Mouse (Mus musculus) midbrain, embryonic 10.5 days (tissue): ENCODE measurements around the gene Cit. TPM values are rescaled to one million over a fixed set of nuclear protein-coding genes. Genes with fewer than 3 reads are reported as not detected.
"Not testable (repeated sequence)": the region's sequence is repeated elsewhere in the genome, so short reads cannot be mapped to it uniquely, and the experiment has no call there.

Experiments
- DNase-seq: peaks from one replicate; pipeline ENCODE4 v3.0.0-alpha.2; 2017; ENCODE audit warnings: low spot score
- H3K27ac ChIP-seq: fragments of 300-500 bp; sonication (generic); replicated peaks from 2 replicates; pipeline ENCODE4 v1.5.1; 2016; ENCODE audit warnings: mild to moderate bottlenecking
- H3K27me3 ChIP-seq: fragments of 300-500 bp; sonication (generic); 2 replicates; pipeline ENCODE4 v1.6.1; 2016; ENCODE audit warnings: low read depth, mild to moderate bottlenecking; ENCODE audit not compliant: poor library complexity, severe bottlenecking
- H3K36me3 ChIP-seq: fragments of 300-500 bp; sonication (generic); 2 replicates; pipeline ENCODE4 v1.6.1; 2016; ENCODE audit warnings: mild to moderate bottlenecking, moderate library complexity
- H3K4me1 ChIP-seq: fragments of 300-500 bp; sonication (generic); 2 replicates; pipeline ENCODE4 v1.6.1; 2016
- H3K4me3 ChIP-seq: fragments of 300-500 bp; sonication (generic); 2 replicates; pipeline ENCODE4 v1.5.1; 2016; ENCODE audit warnings: mild to moderate bottlenecking, moderate library complexity
- H3K9me3 ChIP-seq: fragments of 300-500 bp; sonication (generic); replicated peaks from 2 replicates; pipeline ENCODE4 v1.6.1; 2016; ENCODE audit warnings: mild to moderate bottlenecking
- WGBS: fragments of 180-500 bp; shearing (Covaris S2); methylation state at CpG from one replicate; pipeline ENCODE4 v1.1.7; 2016; 5-methylcytosine and 5-hydroxymethylcytosine counted together
- polyA plus RNA-seq: library from polyadenylated mRNA; unstranded; fragments of >200 nt; fragmentation: Nextera tagmentation; extraction: Ambion mirVana; gene quantifications from 2 replicates; pipeline ENCODE4 v1.2.1, GENCODE M21; 2016

The Cit gene
- 45.5 and 47.2 TPM in 2 replicates for polyA plus RNA-seq

DNA sequence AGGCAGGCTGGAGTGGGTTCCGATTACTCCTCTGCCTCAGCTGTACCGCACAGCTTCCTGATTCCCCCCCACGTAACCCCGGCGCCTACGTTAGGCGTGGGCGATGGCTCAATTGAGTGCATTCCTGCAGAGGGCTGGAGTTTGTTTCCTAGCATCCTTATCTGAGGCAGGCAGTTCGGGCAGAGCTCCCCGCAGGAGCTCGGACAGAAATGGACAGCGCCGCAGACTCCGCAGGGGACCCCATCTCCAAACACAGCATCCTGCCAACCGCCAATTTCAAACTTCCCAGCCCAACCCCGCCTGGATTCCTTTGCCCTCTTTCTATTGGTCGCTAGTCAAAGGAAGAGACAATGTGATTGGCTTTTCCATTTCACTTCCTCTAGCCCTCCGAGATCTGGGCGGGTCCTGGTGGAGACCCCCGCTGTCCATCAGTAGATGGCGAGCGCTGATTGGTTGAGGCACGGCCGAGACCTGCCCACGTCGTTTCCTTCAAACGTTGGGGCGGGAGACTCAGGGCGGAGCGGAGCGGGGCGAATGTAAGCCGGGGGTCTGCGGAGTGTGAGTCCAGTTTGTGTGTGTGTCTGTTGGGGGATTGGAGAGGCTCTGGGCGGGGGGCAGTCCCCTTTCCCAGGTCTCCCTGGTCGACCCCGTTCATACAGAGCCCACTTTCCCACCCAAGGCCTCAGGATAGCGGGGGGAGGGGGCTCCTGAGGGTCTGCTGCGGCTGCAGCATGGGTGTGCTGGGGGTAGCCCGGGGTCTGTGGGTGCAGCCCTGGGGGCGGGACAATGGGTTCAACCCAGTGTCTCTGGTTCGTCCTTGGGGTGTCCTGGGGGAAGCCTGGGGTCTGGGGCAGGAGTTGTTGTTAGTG, at the start of gene Cit:
TSS of gene Cit (plus strand) at position 513 of the 869 bp plus-strand sequence.
- peak within 1 kb of the TSS; percentile 95 for H3K27ac ChIP-seq
- H3K4me3 ChIP-seq = peak within 1 kb of the TSS; percentile 98
- no peaks in the 10 kb centered on the region for H3K27me3 ChIP-seq
- WGBS = under 1% methylated on average over 42 of the region's 42 CpGs
- peaks cover 45% of the 10 kb centered on the region for H3K4me1 ChIP-seq
- no peaks in the 10 kb centered on the region; the same call in 1 of the 2 replicates for H3K9me3 ChIP-seq
- peak; percentile 96 for DNase-seq
- H3K36me3 ChIP-seq = peaks cover 38% of the 10 kb centered on the region

DNA sequence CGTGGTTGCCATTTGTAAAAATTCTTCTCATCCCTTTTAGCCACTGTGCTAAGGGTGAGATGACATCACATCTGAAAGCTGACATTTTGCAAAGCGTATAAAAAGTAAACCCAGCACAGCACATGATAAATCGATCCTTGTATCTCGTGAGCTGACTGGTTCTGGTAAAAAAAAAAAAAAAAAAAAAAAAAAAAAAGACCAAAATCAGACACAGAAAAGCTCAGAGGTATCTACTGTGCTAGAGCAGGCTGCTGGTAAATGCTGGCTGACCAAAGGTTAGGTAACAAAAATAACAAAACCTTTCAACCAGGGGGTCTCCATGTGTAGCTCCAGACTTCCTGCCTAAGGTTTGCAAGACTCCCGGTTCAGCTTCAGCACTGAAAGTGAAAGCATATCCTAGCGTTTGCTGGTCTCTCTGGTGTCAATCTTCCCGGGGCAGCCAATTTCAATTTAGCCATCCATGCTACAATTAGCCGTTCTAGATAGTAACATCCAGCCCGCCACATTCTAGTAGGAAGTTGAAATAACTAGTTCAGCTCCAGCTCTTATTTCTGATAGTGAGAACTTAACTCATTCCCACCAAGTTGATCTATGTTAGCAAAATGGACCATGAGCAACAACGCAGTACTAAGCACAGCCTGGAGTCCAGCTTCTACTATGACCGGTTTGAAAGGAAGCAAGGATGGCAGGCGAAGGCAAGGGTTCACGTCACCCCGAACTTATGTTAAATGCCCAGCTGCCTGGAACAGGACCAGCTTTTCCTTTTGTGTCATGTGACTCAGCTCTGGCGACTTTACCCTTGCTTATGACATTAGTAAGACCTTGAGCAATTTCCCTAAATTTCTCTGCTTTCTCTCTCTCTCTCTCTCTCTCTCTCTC, 45.8 kb upstream of the Cit start:
- DNase-seq = no peak
- Histone ChIP-seq H3K27ac (no peak overlapping the region), H3K27me3 (no peaks in the 10 kb centered on the region), H3K9me3 (no peaks in the 10 kb centered on the region), H3K4me3 (no peak overlapping the region), H3K4me1 (0 out of 2 replicates have a peak, but pooled peaks cover 3% of the 10 kb centered on the region), H3K36me3 (no peaks in the 10 kb centered on the region)
- 71% methylated on average over 15 of the region's 15 CpGs for WGBS

DNA sequence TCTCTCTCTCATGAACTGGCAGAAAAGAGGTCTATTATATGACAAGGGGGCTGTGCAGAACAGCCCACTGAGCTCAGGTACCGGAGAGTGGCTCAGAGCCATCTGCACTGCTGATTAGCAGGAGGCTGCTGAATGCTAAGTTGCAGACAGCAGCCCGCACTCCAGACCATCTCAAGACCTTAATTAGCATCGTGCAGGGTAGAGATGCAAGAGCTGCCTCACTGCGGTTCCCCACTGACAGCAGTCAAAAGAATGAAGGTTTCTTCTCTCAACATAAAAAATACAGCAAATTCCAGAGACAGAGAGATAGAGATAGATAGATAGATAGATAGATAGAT, 45.2 kb upstream of the Cit start:
- H3K27me3 ChIP-seq = no peaks in the 10 kb centered on the region
- DNase-seq = no peak
- 43% methylated on average over 4 of the region's 4 CpGs for WGBS
- no peak overlapping the region for H3K27ac ChIP-seq
- no peaks in the 10 kb centered on the region for H3K36me3 ChIP-seq
- no peaks in the 10 kb centered on the region for H3K9me3 ChIP-seq
- H3K4me1 ChIP-seq = 0 out of 2 replicates have a peak, but pooled peaks cover 3% of the 10 kb centered on the region
- H3K4me3 ChIP-seq = no peak overlapping the region

DNA sequence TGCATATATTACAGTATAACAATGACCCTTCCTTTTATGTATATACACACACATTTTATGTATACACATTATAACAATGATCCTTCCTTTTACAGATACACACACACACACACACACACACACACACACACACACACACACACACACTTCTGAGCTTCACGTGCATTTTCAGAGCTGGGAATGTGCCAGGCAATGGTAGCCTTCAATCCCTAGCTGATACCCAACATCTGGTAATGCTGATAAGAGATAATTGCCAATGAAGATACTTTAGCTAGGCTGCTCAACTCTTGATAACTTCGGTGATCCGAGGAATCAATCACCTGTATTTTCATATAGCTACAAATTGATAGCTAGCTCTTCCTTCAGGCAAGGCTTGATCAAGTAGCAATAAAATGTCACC, 32.8 kb upstream of the Cit start:
- no peak for DNase-seq
- no peaks in the 10 kb centered on the region for H3K27me3 ChIP-seq
- 93% methylated on average over 3 of the region's 3 CpGs for WGBS
- H3K36me3 ChIP-seq = no peaks in the 10 kb centered on the region
- H3K9me3 ChIP-seq = peaks cover 5% of the 10 kb centered on the region; the same call in 1 of the 2 replicates
- H3K4me3 ChIP-seq = no peak overlapping the region
- H3K27ac ChIP-seq = no peak overlapping the region
- no peaks in the 10 kb centered on the region for H3K4me1 ChIP-seq

DNA sequence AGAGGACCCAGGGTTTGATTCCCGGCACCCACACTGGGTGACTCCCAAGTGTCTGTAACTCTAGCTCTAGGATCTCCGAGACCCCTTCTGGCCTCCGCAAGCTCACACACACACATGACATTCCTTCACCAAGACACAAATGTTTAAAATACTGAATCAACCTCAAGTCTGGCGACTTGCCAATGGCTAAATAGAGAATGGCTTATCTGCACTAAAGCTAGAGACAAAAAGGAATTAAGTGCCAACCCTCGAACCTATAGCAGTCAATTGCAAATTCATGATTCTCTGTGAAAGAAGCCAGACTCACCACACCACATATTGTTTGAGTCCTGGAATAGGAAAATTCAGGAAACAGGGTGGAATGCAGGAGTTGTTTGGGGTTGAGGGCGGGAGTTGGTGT, 28.1 kb upstream of the Cit start:
- Histone ChIP-seq H3K4me3 (no peak overlapping the region), H3K27me3 (no peaks in the 10 kb centered on the region), H3K9me3 (no peaks in the 10 kb centered on the region), H3K4me1 (no peaks in the 10 kb centered on the region), H3K27ac (no peak overlapping the region), H3K36me3 (no peaks in the 10 kb centered on the region)
- DNase-seq = no peak
- 89% methylated on average over 6 of the region's 6 CpGs for WGBS

DNA sequence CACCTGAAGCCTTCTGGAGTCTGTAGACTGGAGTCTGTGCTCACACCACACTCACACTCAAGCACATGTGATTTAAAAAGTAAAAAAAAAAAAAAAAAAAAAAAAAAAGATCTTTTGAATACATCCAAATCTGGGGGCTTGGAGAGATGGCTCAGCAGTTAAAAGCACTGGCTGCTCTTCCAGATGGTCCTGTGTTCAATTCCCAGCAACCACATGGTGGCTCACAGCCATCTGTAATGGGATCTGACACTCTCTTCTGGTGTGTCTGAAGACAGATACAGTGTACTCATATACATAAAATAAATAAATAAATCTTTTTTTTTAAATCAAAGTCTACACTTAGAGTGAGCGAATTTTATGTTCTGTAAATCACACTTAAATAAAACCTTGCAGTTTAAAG, 27.4 kb upstream of the Cit start:
- DNase-seq, H3K9me3 ChIP-seq, H3K4me3 ChIP-seq, H3K36me3 ChIP-seq, H3K4me1 ChIP-seq, H3K27ac ChIP-seq, H3K27me3 ChIP-seq: not testable (repeated sequence)
- WGBS = 77% methylated on average over 1 of the region's 1 CpGs

DNA sequence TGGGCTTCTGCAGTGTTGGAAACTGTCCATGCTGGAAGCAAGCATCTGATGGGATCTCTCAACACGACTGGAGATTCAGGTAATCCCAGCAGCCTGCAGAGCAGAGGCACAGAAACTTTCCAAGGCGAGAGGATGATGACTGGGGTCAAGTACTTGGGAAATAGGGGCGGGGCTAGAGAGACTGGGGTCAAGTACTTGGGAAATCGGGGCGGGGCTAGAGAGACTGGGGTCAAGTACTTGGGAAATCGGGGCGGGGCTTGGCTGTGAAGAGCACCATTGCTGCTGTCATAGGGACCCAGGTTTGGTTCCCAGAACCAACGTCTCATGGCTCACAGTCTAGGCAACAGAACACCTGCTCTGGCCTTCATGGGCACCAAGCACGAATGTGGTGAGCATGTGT, 25.1 kb upstream of the Cit start:
- Histone ChIP-seq H3K4me3 (no peak overlapping the region), H3K27ac (no peak overlapping the region), H3K4me1 (no peaks in the 10 kb centered on the region), H3K27me3 (no peaks in the 10 kb centered on the region), H3K9me3 (no peaks in the 10 kb centered on the region), H3K36me3 (no peaks in the 10 kb centered on the region)
- 82% methylated on average over 9 of the region's 9 CpGs for WGBS
- no peak for DNase-seq

DNA sequence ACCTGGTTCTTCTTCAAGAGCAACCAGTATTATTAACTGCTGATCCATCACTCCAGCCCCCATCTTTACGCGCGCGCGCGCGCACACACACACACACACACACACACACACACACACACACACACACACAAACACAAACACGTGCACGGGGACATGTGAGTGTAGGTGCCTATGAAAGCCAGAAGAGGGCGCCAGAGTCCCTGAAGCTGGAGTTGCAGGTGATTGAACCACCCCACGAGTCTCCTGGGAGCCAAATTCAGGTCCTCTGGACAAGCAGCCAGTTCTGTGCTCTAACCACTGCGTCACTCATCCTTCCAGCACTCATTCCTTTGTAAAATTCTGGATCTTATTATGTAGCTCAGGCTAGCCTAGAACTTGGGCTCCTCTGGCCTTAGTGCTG, 23.9 kb upstream of the Cit start:
- 91% methylated on average over 12 of the region's 12 CpGs for WGBS
- H3K4me1 ChIP-seq = no peaks in the 10 kb centered on the region
- no peak overlapping the region for H3K27ac ChIP-seq
- no peaks in the 10 kb centered on the region for H3K36me3 ChIP-seq
- H3K27me3 ChIP-seq = no peaks in the 10 kb centered on the region
- no peaks in the 10 kb centered on the region for H3K9me3 ChIP-seq
- no peak for DNase-seq
- no peak overlapping the region for H3K4me3 ChIP-seq

DNA sequence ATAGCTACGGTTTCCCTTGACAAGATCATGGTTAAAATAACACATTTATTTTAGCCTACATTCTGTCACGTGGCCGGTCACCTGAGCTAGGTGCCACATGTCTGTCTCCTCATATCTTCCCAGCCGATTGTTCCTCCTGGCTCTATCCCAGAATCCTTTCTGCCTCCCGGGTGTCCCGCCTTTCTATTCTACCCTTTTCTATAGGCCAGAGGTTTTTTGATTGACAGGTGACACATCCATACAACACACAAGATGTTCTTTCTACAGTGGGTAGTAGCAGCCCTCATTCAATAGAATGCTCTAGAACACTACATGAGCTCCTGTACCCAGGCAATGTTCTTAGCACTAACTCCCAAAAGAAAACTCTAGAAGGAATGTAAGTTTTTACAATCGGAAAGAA, 23.2 kb upstream of the Cit start:
- H3K27ac ChIP-seq = no peak overlapping the region
- no peaks in the 10 kb centered on the region for H3K27me3 ChIP-seq
- no peaks in the 10 kb centered on the region for H3K36me3 ChIP-seq
- WGBS = 87% methylated on average over 7 of the region's 7 CpGs
- no peaks in the 10 kb centered on the region for H3K9me3 ChIP-seq
- no peak overlapping the region for H3K4me3 ChIP-seq
- H3K4me1 ChIP-seq = no peaks in the 10 kb centered on the region
- no peak for DNase-seq

DNA sequence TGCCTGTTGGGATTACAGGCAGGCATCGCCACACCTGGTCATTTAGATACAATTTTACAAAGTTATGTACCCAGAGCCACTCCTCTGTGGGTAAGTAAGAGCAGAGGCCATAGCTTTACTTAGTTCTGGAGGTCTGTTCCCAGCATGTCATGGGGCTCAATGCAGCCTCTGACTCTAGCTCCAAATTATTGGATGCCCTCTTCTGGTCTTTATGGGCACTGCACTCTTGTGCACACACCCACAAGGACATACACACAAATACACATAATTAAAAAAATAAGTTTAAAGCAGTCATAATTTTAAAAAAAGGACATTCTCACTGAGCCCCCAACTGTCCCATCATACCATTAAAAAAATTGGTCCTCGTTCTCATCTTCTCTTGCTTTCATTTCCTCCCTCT, 12.3 kb upstream of the Cit start:
- no peak for DNase-seq
- no peaks in the 10 kb centered on the region for H3K36me3 ChIP-seq
- no peak overlapping the region for H3K4me3 ChIP-seq
- H3K9me3 ChIP-seq = peaks cover 4% of the 10 kb centered on the region; the same call in 1 of the 2 replicates
- WGBS = 94% methylated on average over 2 of the region's 2 CpGs
- H3K27ac ChIP-seq = no peak overlapping the region
- no peaks in the 10 kb centered on the region for H3K4me1 ChIP-seq
- no peaks in the 10 kb centered on the region for H3K27me3 ChIP-seq

DNA sequence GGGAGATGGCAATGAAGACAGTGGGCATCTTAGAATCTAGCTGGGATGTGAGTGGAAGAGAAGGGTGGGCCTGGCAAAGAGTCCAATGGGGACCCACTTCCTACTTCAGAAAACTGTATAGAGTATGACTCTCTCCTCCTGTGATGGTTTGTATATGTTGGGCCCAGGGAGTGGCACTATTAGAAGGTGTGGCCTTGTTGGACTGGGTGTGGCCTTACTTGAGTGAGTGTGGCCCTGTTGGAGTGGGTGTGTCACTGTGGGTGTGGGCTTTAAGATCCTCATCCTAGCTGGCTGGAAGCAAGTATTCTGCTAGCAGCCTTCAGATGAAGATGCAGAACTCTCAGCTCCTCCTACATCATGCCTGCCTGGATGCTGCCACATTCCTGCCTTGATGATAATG, 11.3 kb upstream of the Cit start:
- DNase-seq, H3K4me1 ChIP-seq, H3K27me3 ChIP-seq, H3K36me3 ChIP-seq, H3K4me3 ChIP-seq, H3K27ac ChIP-seq, H3K9me3 ChIP-seq: not testable (repeated sequence)

DNA sequence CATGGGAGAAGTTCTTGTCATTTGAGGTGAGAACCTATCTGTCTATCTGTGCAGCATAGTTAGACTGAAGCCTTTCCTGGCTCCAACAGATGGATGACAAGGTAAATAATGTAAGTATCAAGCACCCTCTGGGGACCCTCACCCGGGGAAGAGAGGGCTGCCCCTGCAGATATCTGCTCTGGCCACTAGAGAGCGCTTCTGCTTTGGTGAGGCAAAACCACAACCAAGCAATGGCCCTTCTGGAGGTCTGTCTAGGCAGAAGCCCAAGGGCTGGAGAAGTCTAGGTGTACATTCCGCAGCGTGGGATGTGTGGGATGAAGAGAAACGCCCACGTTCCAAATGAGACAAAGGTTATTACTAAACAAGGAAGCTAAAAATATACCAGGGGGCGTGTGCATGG, 9.8 kb upstream of the Cit start:
- Histone ChIP-seq H3K4me1 (no peaks in the 10 kb centered on the region), H3K4me3 (no peak overlapping the region), H3K27ac (no peak overlapping the region), H3K27me3 (no peaks in the 10 kb centered on the region), H3K9me3 (peaks cover 4% of the 10 kb centered on the region; the same call in 1 of the 2 replicates), H3K36me3 (no peaks in the 10 kb centered on the region)
- DNase-seq = no peak
- WGBS = 62% methylated on average over 7 of the region's 7 CpGs

DNA sequence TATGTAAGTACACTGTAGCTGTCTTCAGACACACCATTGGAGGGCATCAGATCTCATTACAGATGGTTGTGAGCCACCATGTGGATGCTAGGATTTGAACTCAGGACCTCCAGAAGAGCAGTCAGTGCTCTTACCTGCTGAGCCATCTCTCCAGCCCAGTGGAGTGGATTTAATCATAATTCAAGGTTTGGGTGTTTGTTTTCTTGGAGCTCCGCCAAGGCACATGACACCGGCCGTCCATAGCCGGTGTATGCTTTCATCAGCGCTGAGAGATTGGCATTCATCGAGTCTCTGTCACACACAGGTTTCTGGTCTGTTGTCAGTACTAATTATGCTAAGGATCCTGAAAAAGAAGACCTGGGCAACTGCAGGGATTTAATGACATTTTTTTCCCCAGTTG, 7.0 kb upstream of the Cit start:
- no peaks in the 10 kb centered on the region; the same call in 1 of the 2 replicates for H3K9me3 ChIP-seq
- no peak overlapping the region for H3K4me3 ChIP-seq
- no peak overlapping the region for H3K27ac ChIP-seq
- no peaks in the 10 kb centered on the region for H3K36me3 ChIP-seq
- H3K27me3 ChIP-seq = no peaks in the 10 kb centered on the region
- no peaks in the 10 kb centered on the region for H3K4me1 ChIP-seq
- no peak for DNase-seq
- WGBS = 97% methylated on average over 6 of the region's 6 CpGs
